Mouse (Mus musculus): ENCODE data around the gene Uhrf1bp1l. TPM values are rescaled to one million over a fixed set of nuclear protein-coding genes. Genes with fewer than 3 reads are reported as not detected.

Gene Uhrf1bp1l
- polyA plus RNA-seq, 1 experiment from 2014 or later: 10.5 TPM

GRCm38 (mm10) chr10:89855251-89855875, 110.6 kb downstream of the Uhrf1bp1l start:
- H3K4me1 ChIP-seq (replicated peaks): no peaks in the 10 kb centered on the region
- no peak overlapping the region for H3K27ac ChIP-seq
- no peak overlapping the region for H3K4me3 ChIP-seq (replicated peaks)
- DNase-seq: no peak
- no peaks in the 10 kb centered on the region for H3K36me3 ChIP-seq
- H3K9ac ChIP-seq: no peak overlapping the region
- ATAC-seq (ENCODE audit: low read depth): no peak
- no peaks in the 10 kb centered on the region for H3K27me3 ChIP-seq
- WGBS (ENCODE audit: insufficient replicate concordance): 67% methylated on average over 5 of the region's 5 CpGs
- no peak overlapping the region for H3K4me2 ChIP-seq
- H3K9me3 ChIP-seq (replicated peaks): no peaks in the 10 kb centered on the region

GRCm38 (mm10) chr10:89856286-89856685, 111.5 kb downstream of the Uhrf1bp1l start:
- no peak overlapping the region for H3K4me3 ChIP-seq (replicated peaks)
- H3K9ac ChIP-seq: no peak overlapping the region
- no peak for ATAC-seq (ENCODE audit: low read depth)
- H3K4me1 ChIP-seq (replicated peaks): no peaks in the 10 kb centered on the region
- no peaks in the 10 kb centered on the region for H3K36me3 ChIP-seq
- 82% methylated on average over 7 of the region's 7 CpGs for WGBS (ENCODE audit: insufficient replicate concordance)
- H3K9me3 ChIP-seq (replicated peaks): no peaks in the 10 kb centered on the region
- H3K27ac ChIP-seq: no peak overlapping the region
- H3K27me3 ChIP-seq: no peaks in the 10 kb centered on the region
- no peak for DNase-seq
- H3K4me2 ChIP-seq: no peak overlapping the region

GRCm38 (mm10) chr10:89868211-89868610, 123.4 kb downstream of the Uhrf1bp1l start:
- WGBS (ENCODE audit: insufficient replicate concordance): 68% methylated on average over 4 of the region's 4 CpGs
- Histone ChIP-seq H3K9ac (no peak overlapping the region), H3K4me2 (no peak overlapping the region), H3K9me3 (replicated peaks) (no peaks in the 10 kb centered on the region), H3K36me3 (no peaks in the 10 kb centered on the region), H3K4me1 (replicated peaks) (peaks cover 3% of the 10 kb centered on the region; the same call in 1 of the 2 replicates), H3K27me3 (peaks cover 23% of the 10 kb centered on the region), H3K27ac (no peak overlapping the region), H3K4me3 (replicated peaks) (no peak overlapping the region)
- DNase-seq (no peak), ATAC-seq (ENCODE audit: low read depth) (no peak)

GRCm38 (mm10) chr10:89868836-89869235, 124.0 kb downstream of the Uhrf1bp1l start:
- WGBS (ENCODE audit: insufficient replicate concordance): 50% methylated on average over 3 of the region's 3 CpGs
- no peaks in the 10 kb centered on the region for H3K9me3 ChIP-seq (replicated peaks)
- peaks cover 8% of the 10 kb centered on the region; the same call in 1 of the 2 replicates for H3K4me1 ChIP-seq (replicated peaks)
- H3K27me3 ChIP-seq: peaks cover 29% of the 10 kb centered on the region
- H3K27ac ChIP-seq: no peak overlapping the region
- no peaks in the 10 kb centered on the region for H3K36me3 ChIP-seq
- H3K4me3 ChIP-seq (replicated peaks): no peak overlapping the region
- H3K4me2 ChIP-seq: no peak overlapping the region
- no peak overlapping the region for H3K9ac ChIP-seq
- DNase-seq (no peak), ATAC-seq (ENCODE audit: low read depth) (no peak)

Other genes with a start within 250 kb of the Uhrf1bp1l start
- gene Nr1h4, start 211.4 kb upstream of the Uhrf1bp1l start, polyA plus RNA-seq (2015; fragmentation: Nextera tagmentation; extraction: Ambion mirVana): 2.9 and 3.7 TPM in 2 replicates
- 0.03 TPM in 1 of 2 replicates, not detected in the other for gene Slc17a8, start 123.7 kb upstream of the Uhrf1bp1l start, polyA plus RNA-seq (2015; fragmentation: Nextera tagmentation; extraction: Ambion mirVana)
- gene Scyl2, start 58.7 kb upstream of the Uhrf1bp1l start, polyA plus RNA-seq (2015; fragmentation: Nextera tagmentation; extraction: Ambion mirVana): 4.3 and 5.1 TPM in 2 replicates
- gene Actr6, start 12.7 kb upstream of the Uhrf1bp1l start, polyA plus RNA-seq (2015; fragmentation: Nextera tagmentation; extraction: Ambion mirVana): 18.1 and 24.1 TPM in 2 replicates
- 0.25 TPM in 1 of 2 replicates, not detected in the other for gene Anks1b, start 128.5 kb downstream of the Uhrf1bp1l start, polyA plus RNA-seq (2015; fragmentation: Nextera tagmentation; extraction: Ambion mirVana)

Data from liver, embryonic 13.5 days (tissue).